Mouse (Mus musculus): ENCODE measurements around the gene Zfp444. TPM values are rescaled to one million over a fixed set of nuclear protein-coding genes. Genes with fewer than 3 reads are reported as not detected.

Zfp444 gene
- polyA plus RNA-seq (2011; ENCODE audit: insufficient read depth, insufficient read length, low replicate concordance, missing spikeins): 9.5 and 14.9 TPM in 2 replicates

DNA sequence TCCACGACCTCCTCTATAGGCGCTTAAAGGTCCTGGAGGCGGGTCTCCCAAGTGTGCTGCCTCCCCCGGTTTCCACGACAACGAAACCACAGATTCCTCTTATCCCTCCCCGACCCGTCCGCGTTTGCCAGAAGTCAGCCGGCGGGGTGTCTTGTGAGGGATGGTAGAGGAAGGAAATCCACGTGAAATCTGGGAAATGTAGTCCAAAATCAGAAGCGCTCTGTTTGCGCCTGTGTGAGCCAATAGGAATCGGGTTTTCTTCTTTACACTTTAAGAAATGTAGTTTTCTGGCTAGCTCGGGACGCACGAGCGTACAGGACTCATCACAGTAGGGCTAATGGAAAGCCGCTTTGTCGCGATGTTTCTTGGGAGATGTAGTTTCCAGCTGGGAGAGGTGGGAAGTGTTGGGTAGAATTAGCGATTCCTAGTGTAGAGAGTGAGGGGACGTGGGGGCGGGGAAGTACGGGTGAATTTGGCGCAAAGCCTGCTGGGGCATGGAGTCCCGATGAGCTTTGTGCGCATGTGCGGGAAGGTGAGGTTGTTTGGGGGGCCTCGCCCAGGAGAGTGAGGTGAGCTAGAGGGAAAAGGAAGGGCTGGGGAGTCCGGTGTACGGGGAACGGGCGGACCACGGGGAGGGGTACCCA, at the start of gene Zfp444:
Zfp444 (plus strand) TSS at position 221 of the 644 bp plus-strand sequence.
- 0 out of 2 replicates have a peak, but pooled peaks have one; percentile 26 for TF ChIP-seq POLR2A (IDR thresholded peaks at IDR 0.05; ENCODE audit: borderline replicate concordance, control insufficient read depth, low read depth, low read length)
- no peak for TF ChIP-seq CTCF (IDR thresholded peaks at IDR 0.05; ENCODE audit: control insufficient read depth, insufficient read depth, low read length)
- H3K4me3 ChIP-seq (replicated peaks; ENCODE audit: control insufficient read depth, low read depth, low read length): peak within 1 kb of the TSS; percentile 84
- H3K27ac ChIP-seq (ENCODE audit: control insufficient read depth, insufficient read depth, low read depth, low read length, poor library complexity): peak within 1 kb of the TSS; percentile 1
- WGBS: under 1% methylated on average over 37 of the region's 37 CpGs
- H3K4me1 ChIP-seq (ENCODE audit: control insufficient read depth, insufficient read depth, low read length): peaks cover 2% of the 10 kb centered on the region; the same call in 1 of the 2 replicates

GRCm38 (mm10) chr7:6126690-6127448, 45.2 kb upstream of the Zfp444 start:
- Histone ChIP-seq H3K27ac (ENCODE audit: control insufficient read depth, insufficient read depth, low read depth, low read length, poor library complexity) (no peak overlapping the region), H3K4me1 (ENCODE audit: control insufficient read depth, insufficient read depth, low read length) (no peaks in the 10 kb centered on the region; the same call in 1 of the 2 replicates), H3K4me3 (replicated peaks; ENCODE audit: control insufficient read depth, low read depth, low read length) (no peak overlapping the region)
- TF ChIP-seq CTCF (IDR thresholded peaks at IDR 0.05; ENCODE audit: control insufficient read depth, insufficient read depth, low read length) (peak; percentile 64), POLR2A (IDR thresholded peaks at IDR 0.05; ENCODE audit: borderline replicate concordance, control insufficient read depth, low read depth, low read length) (no peak)
- WGBS: 29% methylated on average over 7 of the region's 7 CpGs

DNA sequence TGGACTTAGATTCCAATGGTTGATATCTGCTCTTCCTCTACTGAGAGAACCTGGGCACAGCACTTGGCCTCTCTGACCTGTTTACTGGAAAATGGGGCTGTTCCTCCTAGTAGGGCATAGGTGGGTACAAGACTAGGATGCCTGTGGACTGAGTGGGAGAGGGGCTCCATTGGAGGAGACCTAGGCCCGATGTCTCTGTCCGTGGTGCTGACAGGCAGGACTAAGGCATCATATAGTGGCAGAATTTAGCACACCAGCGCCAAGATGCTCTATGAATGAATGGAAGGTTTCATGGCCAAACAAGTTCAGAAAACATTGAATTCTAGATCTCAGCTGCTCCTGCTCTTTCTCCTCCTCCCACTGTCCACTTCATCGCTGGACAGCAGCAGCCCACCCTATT, 41.7 kb upstream of the Zfp444 start:
- no peak overlapping the region for H3K4me3 ChIP-seq (replicated peaks; ENCODE audit: control insufficient read depth, low read depth, low read length)
- TF ChIP-seq POLR2A (IDR thresholded peaks at IDR 0.05; ENCODE audit: borderline replicate concordance, control insufficient read depth, low read depth, low read length) (no peak), CTCF (IDR thresholded peaks at IDR 0.05; ENCODE audit: control insufficient read depth, insufficient read depth, low read length) (no peak)
- WGBS: 63% methylated on average over 4 of the region's 4 CpGs
- H3K4me1 ChIP-seq (ENCODE audit: control insufficient read depth, insufficient read depth, low read length): no peaks in the 10 kb centered on the region; the same call in 1 of the 2 replicates
- no peak overlapping the region for H3K27ac ChIP-seq (ENCODE audit: control insufficient read depth, insufficient read depth, low read depth, low read length, poor library complexity)

DNA sequence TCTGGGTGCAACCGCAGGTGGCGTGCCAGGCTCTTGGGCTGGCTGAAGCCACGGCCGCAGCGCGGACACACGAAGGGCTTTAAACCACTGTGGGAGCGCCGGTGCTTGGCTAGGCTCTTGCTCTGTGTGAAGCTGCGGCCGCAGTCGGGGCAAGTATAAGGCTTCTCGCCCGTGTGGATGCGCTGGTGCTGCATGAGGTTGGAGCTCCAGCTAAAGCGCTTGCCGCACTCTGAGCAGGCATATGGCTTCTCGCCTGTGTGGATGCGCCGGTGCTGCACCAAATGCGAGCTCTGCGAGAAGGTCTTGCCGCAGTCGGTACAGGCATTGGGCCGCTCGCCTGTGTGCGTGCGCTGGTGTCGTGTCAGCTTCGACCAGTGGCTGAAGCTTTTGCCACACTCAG, 39.4 kb upstream of the Zfp444 start:
- TF ChIP-seq CTCF (IDR thresholded peaks at IDR 0.05; ENCODE audit: control insufficient read depth, insufficient read depth, low read length): no peak
- no peak for TF ChIP-seq POLR2A (IDR thresholded peaks at IDR 0.05; ENCODE audit: borderline replicate concordance, control insufficient read depth, low read depth, low read length)
- WGBS: 95% methylated on average over 30 of the region's 30 CpGs
- H3K4me3 ChIP-seq (replicated peaks; ENCODE audit: control insufficient read depth, low read depth, low read length): no peak overlapping the region
- no peaks in the 10 kb centered on the region; the same call in 1 of the 2 replicates for H3K4me1 ChIP-seq (ENCODE audit: control insufficient read depth, insufficient read depth, low read length)
- H3K27ac ChIP-seq (ENCODE audit: control insufficient read depth, insufficient read depth, low read depth, low read length, poor library complexity): no peak overlapping the region

DNA sequence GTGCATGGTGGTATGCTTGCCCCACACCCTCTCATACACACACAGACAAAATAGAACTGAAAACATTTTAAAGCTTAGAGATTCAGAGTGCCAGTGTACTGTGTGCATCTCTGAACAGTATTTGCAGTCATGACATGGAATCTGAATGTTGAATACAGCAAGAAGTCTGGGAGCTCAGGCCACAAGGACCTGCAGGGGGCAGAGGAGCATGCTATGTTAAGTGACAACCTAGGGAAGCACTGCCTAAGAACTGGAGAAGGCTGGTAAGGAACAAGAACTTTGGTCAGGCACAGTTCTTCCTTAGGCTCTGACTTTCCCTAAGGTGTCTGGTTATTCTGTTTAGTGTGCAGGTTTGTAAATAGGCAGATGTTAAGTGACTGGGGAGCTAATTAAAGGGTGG, 35.5 kb upstream of the Zfp444 start:
- TF ChIP-seq POLR2A (IDR thresholded peaks at IDR 0.05; ENCODE audit: borderline replicate concordance, control insufficient read depth, low read depth, low read length): no peak
- no peak for TF ChIP-seq CTCF (IDR thresholded peaks at IDR 0.05; ENCODE audit: control insufficient read depth, insufficient read depth, low read length)
- Histone ChIP-seq H3K4me1 (ENCODE audit: control insufficient read depth, insufficient read depth, low read length) (no peaks in the 10 kb centered on the region), H3K4me3 (replicated peaks; ENCODE audit: control insufficient read depth, low read depth, low read length) (no peak overlapping the region), H3K27ac (ENCODE audit: control insufficient read depth, insufficient read depth, low read depth, low read length, poor library complexity) (no peak overlapping the region)

DNA sequence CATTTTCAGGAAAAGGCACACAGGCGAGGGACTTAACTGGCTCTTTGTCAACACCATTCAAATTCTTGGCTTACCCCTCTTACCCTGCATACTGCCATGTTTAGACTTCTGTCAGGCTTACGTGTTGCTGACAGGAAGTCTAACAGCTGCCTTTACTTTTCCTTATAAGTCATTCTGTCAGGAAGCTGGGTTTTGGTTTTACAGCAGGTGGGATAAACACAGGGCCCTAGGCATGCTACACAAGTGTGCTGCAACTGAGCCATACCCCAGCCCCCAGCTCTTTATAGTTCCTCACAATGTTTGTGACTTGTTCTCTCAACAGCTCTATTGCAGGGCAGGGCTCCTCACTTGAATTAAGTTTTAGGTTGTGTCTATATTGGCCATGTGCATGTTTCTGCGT, 32.7 kb upstream of the Zfp444 start:
- no peak overlapping the region for H3K4me3 ChIP-seq (replicated peaks; ENCODE audit: control insufficient read depth, low read depth, low read length)
- TF ChIP-seq POLR2A (IDR thresholded peaks at IDR 0.05; ENCODE audit: borderline replicate concordance, control insufficient read depth, low read depth, low read length) (no peak), CTCF (IDR thresholded peaks at IDR 0.05; ENCODE audit: control insufficient read depth, insufficient read depth, low read length) (no peak)
- no peaks in the 10 kb centered on the region; the same call in 1 of the 2 replicates for H3K4me1 ChIP-seq (ENCODE audit: control insufficient read depth, insufficient read depth, low read length)
- WGBS: 70% methylated on average over 3 of the region's 3 CpGs
- H3K27ac ChIP-seq (ENCODE audit: control insufficient read depth, insufficient read depth, low read depth, low read length, poor library complexity): no peak overlapping the region

DNA sequence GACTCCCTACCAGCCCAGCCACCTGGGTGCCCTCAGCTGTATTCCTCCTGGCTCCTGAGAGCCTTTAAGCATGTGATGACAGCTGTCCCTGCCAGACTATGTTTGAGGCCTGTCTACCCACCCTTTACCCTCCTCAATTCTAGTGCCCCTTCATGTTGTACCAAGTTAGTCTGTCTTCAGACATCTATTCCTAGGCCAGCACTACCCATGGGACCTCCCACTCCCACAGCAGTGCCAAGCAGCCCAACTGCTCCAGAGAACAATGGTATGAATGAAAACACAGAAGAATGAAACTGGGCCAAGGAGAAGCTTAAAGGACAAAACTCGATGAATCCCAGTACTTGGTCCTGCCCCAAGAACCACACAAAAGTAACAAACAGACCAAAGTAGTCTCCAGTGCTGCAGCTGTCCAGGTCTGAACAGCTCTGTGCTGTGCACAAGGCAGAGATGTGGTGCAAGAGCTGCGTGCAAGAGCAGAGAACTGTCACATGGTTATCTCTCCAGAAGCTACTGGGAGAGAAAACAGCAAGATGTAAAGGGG, 28.0 kb upstream of the Zfp444 start:
- WGBS: 37% methylated on average over 2 of the region's 2 CpGs
- Histone ChIP-seq H3K4me1 (ENCODE audit: control insufficient read depth, insufficient read depth, low read length) (peaks cover 4% of the 10 kb centered on the region), H3K27ac (ENCODE audit: control insufficient read depth, insufficient read depth, low read depth, low read length, poor library complexity) (no peak overlapping the region), H3K4me3 (replicated peaks; ENCODE audit: control insufficient read depth, low read depth, low read length) (no peak overlapping the region)
- TF ChIP-seq POLR2A (IDR thresholded peaks at IDR 0.05; ENCODE audit: borderline replicate concordance, control insufficient read depth, low read depth, low read length): no peak
- no peak for TF ChIP-seq CTCF (IDR thresholded peaks at IDR 0.05; ENCODE audit: control insufficient read depth, insufficient read depth, low read length)

All from bone marrow, adult 2 months (tissue).